Mouse (Mus musculus) kidney, adult 18-20 months (tissue): ENCODE data around the gene Samd11.

Source experiments
- DNase-seq: peaks from one replicate; pipeline ENCODE4 v3.0.0; 2021

Gene Samd11

DNA sequence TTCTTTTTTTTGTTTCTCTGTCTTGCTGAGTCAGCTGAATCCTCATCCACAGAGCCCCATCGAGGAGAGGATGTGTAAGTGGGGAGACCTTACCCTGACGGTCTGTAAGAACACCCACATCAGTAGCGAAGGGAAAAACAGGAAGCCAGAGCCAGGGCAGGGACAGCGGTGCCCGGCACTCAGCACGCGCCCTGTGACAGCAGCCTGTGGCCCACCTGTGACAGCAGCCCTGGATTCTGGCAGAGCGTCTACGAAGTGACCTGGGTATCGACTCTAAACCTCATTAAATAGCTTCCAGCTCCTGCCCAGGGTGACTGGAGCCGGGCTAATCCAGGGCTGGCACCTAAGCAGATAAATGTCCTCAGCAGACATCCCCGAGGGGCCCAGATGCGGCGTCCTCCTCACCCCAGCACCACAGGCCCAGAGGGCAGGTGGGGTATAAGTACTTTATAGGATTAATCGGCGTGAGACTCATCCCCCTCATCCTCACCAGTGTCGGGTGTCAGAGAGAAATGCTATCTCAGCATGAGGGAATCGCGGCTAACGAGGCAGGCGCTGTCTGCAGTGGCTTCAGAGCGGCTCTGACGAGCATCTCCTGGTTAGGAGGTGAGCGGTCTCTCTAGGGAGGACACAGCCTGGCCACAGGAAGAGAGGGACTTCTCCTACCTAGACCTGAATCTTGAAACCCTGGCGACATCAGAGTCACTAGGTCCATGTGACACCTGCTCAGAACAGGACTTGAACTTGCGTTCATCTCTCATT lies at the start of gene Samd11:
Gene Samd11, minus strand, starts transcription at position 580 of the 762 bp plus-strand sequence.
- no peak for DNase-seq

DNA sequence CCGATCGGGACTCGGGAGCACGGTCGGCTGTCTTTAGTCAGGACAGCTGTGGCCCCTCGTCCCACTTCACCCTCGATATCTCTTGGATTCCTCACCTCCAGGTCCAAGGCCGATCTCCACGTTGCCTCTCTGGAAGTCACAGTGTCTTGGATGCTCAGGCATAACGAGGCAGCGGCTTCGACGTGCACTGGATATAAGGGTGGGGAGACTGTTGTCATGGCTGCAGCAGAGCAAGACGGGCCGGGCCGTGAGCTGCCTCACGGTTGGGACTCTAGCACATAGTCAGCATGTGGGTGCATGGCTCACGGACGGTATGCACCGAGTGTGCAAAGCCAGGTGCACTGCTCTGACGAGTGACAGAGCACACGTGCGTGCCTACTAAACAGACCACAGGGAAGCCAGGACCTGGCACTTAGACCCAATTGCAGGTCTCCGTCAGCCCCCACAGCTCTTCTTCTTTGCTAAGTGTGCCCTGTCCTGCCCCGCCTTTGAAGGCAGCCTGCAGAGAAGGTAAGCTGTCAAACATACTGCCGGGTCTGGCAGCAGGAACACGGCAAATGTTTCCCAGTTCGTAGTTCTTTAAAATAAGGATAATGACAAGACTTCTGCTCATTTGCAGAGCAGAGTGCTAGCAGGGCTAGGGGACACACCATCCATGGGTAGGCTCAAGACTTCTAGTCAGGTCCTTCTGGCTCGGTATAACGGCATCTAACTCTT lies 938 bp downstream of the Samd11 start:
- DNase-seq, result no peak

DNA sequence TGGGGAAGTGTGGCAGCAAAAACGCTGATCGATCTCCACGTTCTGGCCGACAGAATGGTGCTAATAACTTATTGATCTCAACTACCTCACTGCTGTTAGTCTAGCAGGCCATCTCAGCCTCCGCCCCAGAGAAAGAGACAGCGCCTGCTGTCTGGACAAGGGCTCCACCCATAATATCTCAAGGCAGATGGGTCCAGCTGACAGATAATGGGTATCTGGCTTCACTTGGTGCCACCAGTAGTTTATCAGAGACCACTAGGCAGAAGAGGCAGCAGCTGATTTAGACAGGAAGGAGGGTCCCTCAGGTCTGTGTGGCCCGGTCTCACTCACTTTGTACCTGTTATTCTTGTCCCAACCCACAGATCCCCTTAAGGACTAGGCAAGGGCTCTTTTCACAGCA lies 2.4 kb downstream of the Samd11 start:
- DNase-seq, result no peak

DNA sequence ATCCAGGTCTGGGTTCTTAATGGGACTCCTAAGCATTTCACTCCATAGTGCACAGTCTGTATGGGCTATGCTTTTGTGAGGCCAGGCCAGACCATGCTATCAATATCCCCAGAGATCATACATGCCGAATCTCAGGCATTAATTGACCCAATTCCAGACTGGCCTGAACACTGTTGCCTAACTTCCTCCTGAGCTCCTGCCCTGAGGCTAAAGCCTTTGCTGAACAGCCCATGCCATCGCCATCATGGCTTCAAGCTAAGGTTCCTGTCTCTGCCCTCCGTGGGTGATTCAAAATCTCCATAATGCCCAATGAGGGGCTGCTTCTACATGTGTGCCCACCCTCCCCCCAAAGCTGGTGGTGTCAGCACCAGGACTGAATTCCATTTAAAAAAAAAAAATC lies 2.8 kb downstream of the Samd11 start:
- no peak for DNase-seq

DNA sequence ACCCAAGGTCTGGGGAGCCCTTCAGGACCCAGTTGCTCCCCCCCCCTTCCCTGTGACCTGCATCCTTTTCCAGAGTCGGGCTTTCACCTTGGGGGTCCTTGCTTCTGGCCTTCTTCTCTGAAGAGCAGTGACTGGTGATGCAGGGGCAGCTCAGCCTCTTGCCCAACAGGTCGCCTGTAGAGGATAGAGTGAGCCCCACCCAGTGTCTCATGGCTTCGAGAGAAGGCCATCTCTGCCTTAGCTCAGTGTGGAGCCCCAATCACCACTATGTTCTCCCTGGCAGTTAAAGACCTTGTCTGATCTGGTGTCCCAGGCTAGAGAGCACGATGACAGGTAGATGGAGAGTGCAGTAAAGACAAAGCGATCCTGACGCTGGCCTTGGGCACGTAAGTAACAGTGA lies 3.3 kb downstream of the Samd11 start:
- no peak for DNase-seq

DNA sequence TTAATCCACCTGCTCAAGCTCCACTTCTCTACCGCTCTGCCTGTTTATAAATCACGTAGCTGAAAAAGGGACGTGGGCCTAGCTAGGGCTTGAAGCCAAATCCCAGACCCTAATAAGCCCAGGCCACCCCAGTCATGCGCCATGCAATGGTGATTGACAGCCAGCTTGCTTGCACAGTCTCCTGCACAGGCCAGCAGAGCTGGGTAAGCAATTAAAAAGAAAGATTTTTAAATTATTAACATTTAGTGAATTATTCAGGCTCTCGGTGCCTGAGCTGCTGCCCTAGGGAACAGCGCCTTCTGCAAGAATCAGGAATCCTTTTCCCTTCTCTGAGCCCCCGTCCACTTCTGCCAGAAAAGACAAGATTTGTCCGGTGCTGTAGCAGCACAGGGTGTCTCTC lies 4.4 kb downstream of the Samd11 start:
- no peak for DNase-seq

DNA sequence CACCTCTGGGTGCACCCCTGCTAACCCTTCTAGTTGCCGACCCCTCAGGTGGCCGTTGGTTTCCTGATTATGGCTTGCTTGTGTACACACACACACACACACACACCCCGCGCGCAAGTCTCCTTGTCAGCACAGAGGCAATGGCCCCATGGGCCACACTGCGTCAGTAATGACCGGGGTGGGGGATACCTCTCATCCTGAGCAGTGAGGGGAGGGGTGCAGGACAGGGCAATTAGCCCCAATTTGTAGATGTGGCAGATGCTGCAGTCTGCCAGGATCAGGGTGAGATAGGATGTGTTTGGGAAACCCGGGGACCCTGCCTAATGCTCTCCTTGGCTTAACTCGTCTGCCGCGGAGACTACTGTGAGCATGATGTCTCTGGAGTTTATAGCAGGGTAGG lies 5.9 kb downstream of the Samd11 start:
- no peak for DNase-seq

- DNase-seq, result no peak
These were observed 18.6 kb downstream of the Samd11 start for GRCm38 (mm10) chr4:156236651-156237447.

DNA sequence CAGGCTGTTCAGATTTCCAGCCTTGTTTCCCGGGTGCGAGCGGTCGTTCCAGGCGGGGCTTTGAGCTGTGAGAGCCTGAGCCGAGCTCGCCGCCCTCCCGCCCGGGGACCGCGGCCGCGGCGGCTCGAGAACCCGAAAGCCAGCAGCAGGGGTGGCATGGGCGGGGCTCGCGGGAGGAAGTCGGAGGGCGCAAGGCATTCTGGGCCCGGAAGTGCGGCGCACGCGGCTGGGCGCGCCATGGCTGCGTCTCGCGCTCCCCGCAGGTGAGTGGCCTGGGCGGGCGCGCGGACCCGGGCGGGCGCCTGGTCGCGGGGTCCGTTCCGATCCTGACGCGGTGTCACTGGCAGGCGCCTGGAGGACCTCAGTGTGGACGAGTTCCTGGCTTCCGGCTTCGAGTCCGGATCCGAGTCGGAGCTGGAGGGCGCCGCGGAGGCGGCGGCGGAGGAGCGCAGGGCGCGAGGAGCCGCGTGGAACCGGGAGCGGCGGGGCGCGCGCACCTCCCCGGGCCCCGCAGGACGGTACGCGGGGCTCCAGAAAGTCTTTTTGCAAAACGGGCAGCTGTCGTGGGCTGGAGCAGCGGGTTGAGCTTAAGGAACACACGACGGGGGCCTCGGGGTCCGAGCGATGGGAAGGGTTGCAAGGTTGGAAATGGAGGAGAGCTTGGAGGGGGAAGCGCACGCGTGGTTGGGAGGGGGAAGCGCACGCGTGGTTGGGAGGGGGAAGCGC lies 19.5 kb downstream of the Samd11 start, which contains the start of gene Noc2l:
Gene Noc2l, plus strand, starts transcription at position 203 of the 726 bp plus-strand sequence.
- peak; percentile 91 for DNase-seq

- DNase-seq, result no peak
These were observed 20.1 kb downstream of the Samd11 start for GRCm38 (mm10) chr4:156235360-156235770.

DNA sequence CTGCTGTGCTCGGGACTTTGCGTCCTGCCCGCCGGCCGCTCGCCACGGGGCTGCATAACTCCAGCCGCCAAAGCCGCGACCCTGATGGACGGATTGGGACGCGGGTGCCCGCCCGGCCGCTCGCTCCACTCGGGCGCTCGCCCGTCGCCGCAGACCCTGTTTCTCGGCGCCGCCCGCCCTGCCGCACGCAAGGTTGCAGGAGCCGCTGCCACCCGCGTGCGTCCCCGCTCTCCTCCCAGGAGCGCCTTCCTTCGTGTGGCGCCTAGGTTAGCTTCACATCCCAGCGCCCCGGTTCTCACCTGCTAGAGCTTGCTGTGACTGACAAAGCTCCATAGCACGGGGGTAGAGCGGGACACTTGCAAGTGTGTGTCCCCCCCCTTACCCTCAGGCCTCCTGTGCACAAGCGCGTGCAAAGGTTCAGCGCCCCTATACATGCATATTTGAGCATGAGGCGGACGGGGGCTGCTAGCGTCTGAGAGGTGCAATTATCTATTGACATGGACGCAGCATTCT lies 20.7 kb downstream of the Samd11 start, which contains the start of gene Plekhn1:
Gene Plekhn1, minus strand, starts transcription at position 157 of the 513 bp plus-strand sequence.
- DNase-seq, result peak; percentile 80

DNA sequence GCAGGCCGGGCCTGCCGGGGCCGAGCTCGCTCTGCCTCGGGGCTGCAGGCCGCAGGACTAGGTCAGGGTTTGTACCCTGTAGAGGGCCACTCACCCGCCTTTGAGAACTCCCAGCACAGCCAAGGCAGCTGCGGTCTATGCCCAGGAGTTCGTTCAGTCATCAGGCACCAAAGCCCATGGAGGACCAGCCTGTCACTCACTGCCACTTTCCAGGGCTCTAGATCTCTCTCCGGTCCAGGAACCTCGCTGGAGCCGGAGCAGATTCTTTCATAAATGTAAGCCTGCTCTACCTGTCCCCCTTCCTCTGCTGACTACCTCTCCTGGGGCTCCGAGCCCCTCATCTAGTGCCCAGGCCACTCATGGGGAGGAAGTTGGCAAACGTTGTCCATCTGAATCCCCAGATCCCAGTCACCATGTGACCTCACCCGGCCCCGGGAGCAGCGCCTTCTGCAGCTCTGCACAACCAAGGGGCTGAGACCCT lies 21.4 kb downstream of the Samd11 start:
- peak; percentile 33 for DNase-seq

DNA sequence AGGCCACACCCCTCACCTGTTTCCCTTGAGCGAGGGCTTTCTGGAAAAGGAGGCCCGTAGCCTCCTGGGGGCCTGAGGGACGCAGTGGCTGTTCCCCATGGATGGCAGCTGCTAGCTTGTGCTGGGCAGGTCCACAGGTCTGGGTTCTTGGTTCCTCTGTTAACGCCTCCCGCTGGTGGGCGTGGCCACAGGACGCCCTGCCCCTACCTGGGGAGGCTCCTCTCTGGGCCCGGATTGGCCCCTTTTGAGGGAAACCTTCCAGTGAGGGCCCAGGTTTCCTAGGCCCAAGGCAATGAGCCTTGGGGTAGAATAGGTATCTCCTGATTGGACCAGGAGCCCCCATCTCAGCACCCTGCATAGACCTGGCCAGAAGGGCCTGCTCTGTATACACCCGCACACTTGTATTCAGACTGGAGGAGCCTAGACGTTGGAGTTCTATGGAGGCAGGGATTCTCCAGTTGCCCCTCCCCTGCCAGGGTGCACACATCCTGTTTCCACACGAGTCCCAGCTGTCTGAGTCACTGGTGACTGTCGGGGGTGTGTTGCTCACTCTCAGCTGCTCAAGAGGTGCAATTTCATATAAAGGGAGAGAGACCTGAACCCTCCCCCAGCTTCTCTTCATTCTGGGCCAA lies 26.9 kb downstream of the Samd11 start:
- DNase-seq, result peak; percentile 35

GRCm38 (mm10) chr4:156227752-156228392 lies 27.6 kb downstream of the Samd11 start:
- no peak for DNase-seq

GRCm38 (mm10) chr4:156224276-156224675 lies 31.2 kb downstream of the Samd11 start:
- DNase-seq, result no peak

DNA sequence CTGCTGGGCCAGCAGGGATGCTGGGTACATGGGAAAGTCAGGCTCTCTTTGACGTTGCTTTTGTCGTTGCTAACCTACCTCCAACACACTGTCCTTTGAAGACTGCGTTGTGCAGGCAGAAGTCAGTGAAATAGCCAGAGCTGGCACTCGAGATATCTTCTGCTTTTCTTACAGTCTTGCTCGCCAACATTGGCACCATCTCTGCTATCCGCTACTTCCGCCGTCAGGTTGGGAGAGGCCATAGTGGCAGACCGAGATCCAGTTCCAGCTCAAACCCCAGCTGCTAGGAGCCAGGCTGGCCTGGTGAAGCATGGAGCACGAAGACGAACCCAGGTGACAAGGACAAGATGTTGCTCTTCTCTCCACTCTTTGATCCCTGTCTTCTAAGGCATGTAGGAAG lies 35.5 kb downstream of the Samd11 start:
- DNase-seq, result no peak

GRCm38 (mm10) chr4:156217838-156218237 lies 37.6 kb downstream of the Samd11 start:
- no peak for DNase-seq

- no peak for DNase-seq
These were observed 38.3 kb downstream of the Samd11 start for GRCm38 (mm10) chr4:156217022-156217669.

- no peak for DNase-seq
These were observed 39.3 kb downstream of the Samd11 start for GRCm38 (mm10) chr4:156216196-156216595.

- peak; percentile 65 for DNase-seq
These were observed 39.8 kb downstream of the Samd11 start, which contains the start of gene Perm1 for GRCm38 (mm10) chr4:156215649-156216048. Gene Perm1 (plus strand): TSS chr4:156215868.

DNA sequence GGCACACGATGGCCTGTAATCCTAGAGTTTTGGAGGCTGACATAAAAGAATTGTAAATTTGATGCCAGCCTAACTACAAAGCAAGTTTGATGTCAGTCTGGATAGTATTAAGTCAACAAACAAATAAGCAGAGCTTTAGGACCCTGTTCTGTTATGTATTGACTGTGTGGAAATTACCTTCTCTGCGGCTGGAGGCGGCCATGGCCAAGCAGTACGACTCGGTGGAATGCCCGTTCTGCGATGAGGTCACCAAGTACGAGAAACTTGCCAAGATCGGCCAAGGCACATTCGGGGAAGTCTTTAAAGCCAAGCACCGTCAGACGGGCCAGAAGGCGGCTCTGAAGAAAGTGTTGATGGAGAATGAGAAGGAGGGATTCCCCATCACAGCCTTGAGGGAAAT lies 42.3 kb downstream of the Samd11 start:
- no peak for DNase-seq
